Mouse (Mus musculus): ENCODE measurements around the gene Kbtbd12.

GRCm38 (mm10) chr6:88590231-88590630, 47.5 kb downstream of the Kbtbd12 start:
- no peak for TF ChIP-seq POLR2A (IDR thresholded peaks at IDR 0.05; ENCODE audit: borderline replicate concordance, control insufficient read depth, low read depth, low read length)
- no peak for TF ChIP-seq CTCF (IDR thresholded peaks at IDR 0.05; ENCODE audit: control insufficient read depth, insufficient read depth, low read length)

Data from bone marrow, adult 2 months (tissue).